ENCODE assay signal across 9 mouse cellular contexts in the genomic region with DNA sequence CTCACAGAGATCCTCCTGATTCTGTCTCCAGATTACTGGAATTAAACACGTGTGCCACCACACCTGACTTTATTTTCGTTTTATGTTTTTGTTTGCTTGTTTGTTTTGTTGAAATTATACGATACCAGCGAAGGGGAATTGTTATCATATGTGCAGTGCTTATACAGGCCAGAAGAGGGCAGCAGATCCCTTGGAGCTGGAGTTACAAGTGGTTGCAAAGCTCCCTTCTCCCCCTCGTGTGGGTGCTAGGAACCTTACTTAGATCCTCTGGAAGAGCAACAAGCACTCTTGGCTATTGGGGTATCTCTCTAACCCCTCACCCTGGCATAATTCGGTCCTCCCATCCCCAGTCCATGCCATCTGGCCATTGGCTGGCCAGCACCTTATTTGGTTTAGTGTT. TPM values are rescaled to one million over a fixed set of nuclear protein-coding genes. Genes with fewer than 3 reads are reported as not detected.
DNase-seq lines count a peak whose midpoint lies in the region; ATAC-seq and TF ChIP-seq lines count a peak whose summit lies in the region.
"Had no signal": no experiment of that assay in that cellular context is flagged by ENCODE, and none has a peak within 500 bp of the region (broad histone marks: within the 10 kb centered on the region; RNA-seq: fewer than 3 reads in every experiment).

No protein-coding gene starts in this region.

- H3K4me3 ChIP-seq in kidney, postnatal 0 days (replicated peaks; ENCODE audit: low read depth, low read length): no peak overlapping the region
- H3K4me3 ChIP-seq: heart, embryonic 12.5 days; stomach, embryonic 15.5 days had no signal

- WGBS in kidney, postnatal 0 days: 52% methylated on average over 6 of the region's 6 CpGs

- intact Hi-C loops in heart, postnatal 36 days (cut with DNase I): loop anchor here (2.0 to 5.0 kb wide), 2 partner anchors 74 to 172 kb away; no protein-coding TSS in a partner anchor

- H3K4me1 ChIP-seq in kidney, postnatal 0 days (replicated peaks; ENCODE audit: insufficient read depth, low read length): no peaks in the 10 kb centered on the region
- H3K4me1 ChIP-seq: stomach, embryonic 15.5 days had no signal

- TF ChIP-seq CTCF in kidney, postnatal 0 days (IDR thresholded peaks at IDR 0.05; ENCODE audit: low read depth): peak; percentile 74

- no peak overlapping the region for H3K4me2 ChIP-seq in kidney, postnatal 0 days (ENCODE audit: low read length)
- H3K4me2 ChIP-seq: heart, embryonic 12.5 days; stomach, embryonic 15.5 days had no signal

- no peak for ATAC-seq in kidney, postnatal 0 days (replicated peaks; ENCODE audit: low FRiP score, low read depth)
- ATAC-seq in megakaryocyte, adult 5-6 weeks (ENCODE audit: poor library complexity, severe bottlenecking): peak; percentile 64

- no peak overlapping the region for H3K27ac ChIP-seq in kidney, postnatal 0 days
- H3K27ac ChIP-seq: stomach, embryonic 15.5 days had no signal

- DNase-seq in kidney, postnatal 0 days (ENCODE audit: low spot score): no peak
- no peak for DNase-seq in kidney, postnatal 14 days
- DNase-seq in CD8-positive naive resting alpha-beta T cell, adult 2 months (ENCODE audit: low read depth in 2 of 2, low spot score in 2 of 2): peak; percentile 37 to 43
- peak; percentile 64 for DNase-seq in NIH3T3 (ENCODE audit: low read depth)
- no peak for DNase-seq in heart, postnatal 36 days
- DNase-seq in gastrocnemius, postnatal 25 days: no peak

- H3K36me3 ChIP-seq in kidney, postnatal 0 days (ENCODE audit: insufficient read depth, low read length): no peaks in the 10 kb centered on the region
- H3K36me3 ChIP-seq: heart, embryonic 12.5 days; stomach, embryonic 15.5 days had no signal

- no peak overlapping the region for H3K9ac ChIP-seq in kidney, postnatal 0 days (ENCODE audit: low read depth, low read length)
- H3K9ac ChIP-seq: heart, embryonic 12.5 days; stomach, embryonic 15.5 days had no signal

- H3K9me3 ChIP-seq in kidney, postnatal 0 days (replicated peaks; ENCODE audit: low read length): no peaks in the 10 kb centered on the region
- H3K9me3 ChIP-seq: stomach, embryonic 15.5 days had no signal

- H3K27me3 ChIP-seq in kidney, postnatal 0 days (ENCODE audit: insufficient read depth, low read length): no peaks in the 10 kb centered on the region
- H3K27me3 ChIP-seq: heart, embryonic 12.5 days; stomach, embryonic 15.5 days had no signal

RNA-seq across cellular contexts. Expression of gene Cap1, which starts 24.7 kb away (rescaled TPM):
- polyA plus RNA-seq in kidney, postnatal 0 days (2015; fragmentation: Nextera tagmentation; extraction: Ambion mirVana): 63.7 and 71.2 TPM in 2 replicates
- total RNA-seq in megakaryocyte, adult 5-6 weeks (2015): 417 and 420 TPM in 2 replicates
- total RNA-seq in megakaryocyte, adult 5-6 weeks (2017): 551 and 589 TPM in 2 replicates
- total RNA-seq in heart, postnatal 36 days (2021): 10 to 100 TPM; 50.6 to 56.1 TPM
- total RNA-seq in gastrocnemius, postnatal 25 days (2021): 10 to 100 TPM; 20.5 to 24.6 TPM

RNA-seq across cellular contexts. Expression of gene Mfsd2a, which starts 50.4 kb away (rescaled TPM):
- 1.8 and 2.1 TPM in 2 replicates for polyA plus RNA-seq in kidney, postnatal 0 days (2015; fragmentation: Nextera tagmentation; extraction: Ambion mirVana)
- 0.14 TPM in 1 of 2 replicates, not detected in the other for total RNA-seq in megakaryocyte, adult 5-6 weeks (2015)
- total RNA-seq in megakaryocyte, adult 5-6 weeks (2017): 0.15 and 0.16 TPM in 2 replicates
- total RNA-seq in heart, postnatal 36 days (2021): under 1 TPM in 1 of 2 experiments, not detected in 1; 0.42 TPM
- under 1 TPM; 0.24 to 0.26 TPM for total RNA-seq in gastrocnemius, postnatal 25 days (2021)

Comparison
In these comparisons a context has a peak if more than half of its experiments do, and no peak if none do; other contexts are left out.
1. DNase-seq: peak in CD8-positive naive resting alpha-beta T cell, adult 2 months (2 of 2) and NIH3T3 (single experiment); none in kidney, postnatal 0 days (single experiment), kidney, postnatal 14 days (single experiment), heart, postnatal 36 days (0 of 2) and gastrocnemius, postnatal 25 days (single experiment).
2. RNA of gene Cap1, which starts 24.7 kb away (total RNA-seq): 417 to 589 TPM in megakaryocyte, adult 5-6 weeks; 50.6 to 56.1 TPM in heart, postnatal 36 days and 20.5 to 24.6 TPM in gastrocnemius, postnatal 25 days; every median in the first group is over 4 times any median in the second.